Mouse (Mus musculus): ENCODE measurements around the gene Fh1. TPM values are rescaled to one million over a fixed set of nuclear protein-coding genes. Genes with fewer than 3 reads are reported as not detected.

The Fh1 gene
- polyA plus RNA-seq, 1 experiment from 2014 or later: 151 TPM

DNA sequence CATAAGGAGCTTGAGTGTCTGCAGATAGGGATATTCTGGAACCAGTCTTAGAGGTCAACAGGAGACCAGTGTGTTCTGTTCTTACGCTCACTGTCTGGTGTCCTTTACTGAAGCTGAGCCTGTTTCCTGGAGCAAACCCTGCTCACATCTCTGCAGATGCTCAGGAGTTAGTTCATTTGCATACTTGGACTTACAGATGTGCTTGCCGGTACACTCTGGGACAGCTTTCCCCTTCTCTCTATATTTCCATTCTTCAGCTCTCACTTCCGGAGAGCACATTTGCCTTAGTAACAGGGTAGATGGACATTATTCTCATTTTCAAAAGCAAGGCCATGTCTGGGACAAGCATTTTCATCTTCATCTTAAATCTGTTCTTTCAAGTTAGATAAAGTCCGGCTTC, 23.2 kb upstream of the Fh1 start:
- no peak overlapping the region for H3K4me2 ChIP-seq (ENCODE audit: low read length)
- no peaks in the 10 kb centered on the region for H3K4me1 ChIP-seq (replicated peaks; ENCODE audit: control insufficient read depth, insufficient read depth, low read length)
- ATAC-seq (replicated peaks; ENCODE audit: low FRiP score, low TSS enrichment, low read depth): no peak
- H3K27me3 ChIP-seq (replicated peaks; ENCODE audit: control insufficient read depth, insufficient read depth, low read length): no peaks in the 10 kb centered on the region
- no peak overlapping the region for H3K4me3 ChIP-seq (ENCODE audit: low read depth, low read length)
- H3K9ac ChIP-seq (ENCODE audit: low read length): no peak overlapping the region
- no peaks in the 10 kb centered on the region for H3K36me3 ChIP-seq (ENCODE audit: control insufficient read depth, insufficient read depth, low read length)
- DNase-seq (ENCODE audit: low spot score): no peak
- H3K27ac ChIP-seq (ENCODE audit: low read depth): no peak overlapping the region
- H3K9me3 ChIP-seq (ENCODE audit: control insufficient read depth, low read length): no peaks in the 10 kb centered on the region
- 89% methylated on average over 4 of the region's 4 CpGs for WGBS

DNA sequence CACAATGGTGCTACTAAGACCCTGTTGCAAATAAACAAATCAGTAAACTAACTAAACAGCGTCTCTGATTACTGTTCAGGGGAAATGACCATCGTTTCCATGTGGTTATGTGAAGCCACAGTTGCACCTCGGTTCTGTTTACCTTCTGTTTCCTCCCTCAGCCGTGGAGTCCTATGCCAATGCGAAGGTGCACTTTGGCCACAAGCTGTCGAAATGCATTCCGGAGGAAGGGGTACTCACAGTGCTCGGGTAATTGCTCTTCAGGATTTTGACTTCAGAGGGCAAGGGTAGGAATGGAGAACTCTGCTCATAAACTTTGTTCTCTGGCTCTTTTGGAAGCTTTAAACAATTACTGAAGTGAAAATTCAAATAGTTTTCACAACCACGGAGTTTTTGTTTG, 21.5 kb upstream of the Fh1 start:
- ATAC-seq (replicated peaks; ENCODE audit: low FRiP score, low TSS enrichment, low read depth): no peak
- H3K9ac ChIP-seq (ENCODE audit: low read length): no peak overlapping the region

DNA sequence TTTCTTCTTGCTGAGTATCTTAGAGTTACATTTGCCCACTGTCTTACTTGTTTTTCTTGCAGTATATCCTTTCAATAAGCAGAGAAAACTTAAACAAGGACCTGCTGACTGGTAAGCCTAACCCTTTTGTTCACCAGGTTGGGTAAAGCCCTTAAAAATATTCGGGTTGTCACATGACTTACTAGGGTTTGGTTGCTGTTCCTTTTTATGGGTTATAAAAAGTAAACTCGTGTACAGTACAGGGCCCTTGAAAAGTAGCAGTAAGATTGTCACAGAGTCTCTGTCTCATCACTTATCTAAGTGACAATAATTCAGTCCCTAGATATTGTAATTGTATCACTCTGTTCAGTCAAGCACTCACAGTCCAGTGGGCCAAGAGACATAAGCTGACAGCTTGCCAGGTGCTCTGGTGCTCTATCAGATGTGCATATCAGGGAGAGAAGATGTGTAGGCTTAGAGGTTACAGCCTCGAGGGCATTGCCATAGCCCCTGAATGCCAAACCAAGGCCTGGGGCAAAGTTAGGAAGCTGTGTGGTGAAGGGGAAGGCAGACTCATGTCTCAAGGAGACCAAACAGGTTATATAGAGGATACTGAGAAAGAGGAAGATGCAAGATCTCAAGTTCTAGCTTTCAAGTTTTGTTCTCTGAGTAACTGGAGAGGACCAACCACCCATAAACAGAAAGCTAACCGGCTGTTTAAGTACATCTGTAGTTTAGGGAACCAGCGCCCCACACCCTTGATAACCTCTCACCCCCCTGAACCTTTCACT, 18.2 kb upstream of the Fh1 start:
- ATAC-seq (replicated peaks; ENCODE audit: low FRiP score, low TSS enrichment, low read depth): no peak
- H3K4me1 ChIP-seq (replicated peaks; ENCODE audit: control insufficient read depth, insufficient read depth, low read length): no peaks in the 10 kb centered on the region
- 69% methylated on average over 5 of the region's 5 CpGs for WGBS

More for the DNA sequence above, 21.5 kb upstream of the Fh1 start:
- no peaks in the 10 kb centered on the region for H3K27me3 ChIP-seq (replicated peaks; ENCODE audit: control insufficient read depth, insufficient read depth, low read length)
- 35% methylated on average over 9 of the region's 9 CpGs for WGBS
- no peak for DNase-seq (ENCODE audit: low spot score)
- H3K4me1 ChIP-seq (replicated peaks; ENCODE audit: control insufficient read depth, insufficient read depth, low read length): no peaks in the 10 kb centered on the region
- H3K36me3 ChIP-seq (ENCODE audit: control insufficient read depth, insufficient read depth, low read length): no peaks in the 10 kb centered on the region
- no peak overlapping the region for H3K27ac ChIP-seq (ENCODE audit: low read depth)
- no peak overlapping the region for H3K4me2 ChIP-seq (ENCODE audit: low read length)
- no peak overlapping the region for H3K4me3 ChIP-seq (ENCODE audit: low read depth, low read length)
- H3K9me3 ChIP-seq (ENCODE audit: control insufficient read depth, low read length): no peaks in the 10 kb centered on the region

DNA sequence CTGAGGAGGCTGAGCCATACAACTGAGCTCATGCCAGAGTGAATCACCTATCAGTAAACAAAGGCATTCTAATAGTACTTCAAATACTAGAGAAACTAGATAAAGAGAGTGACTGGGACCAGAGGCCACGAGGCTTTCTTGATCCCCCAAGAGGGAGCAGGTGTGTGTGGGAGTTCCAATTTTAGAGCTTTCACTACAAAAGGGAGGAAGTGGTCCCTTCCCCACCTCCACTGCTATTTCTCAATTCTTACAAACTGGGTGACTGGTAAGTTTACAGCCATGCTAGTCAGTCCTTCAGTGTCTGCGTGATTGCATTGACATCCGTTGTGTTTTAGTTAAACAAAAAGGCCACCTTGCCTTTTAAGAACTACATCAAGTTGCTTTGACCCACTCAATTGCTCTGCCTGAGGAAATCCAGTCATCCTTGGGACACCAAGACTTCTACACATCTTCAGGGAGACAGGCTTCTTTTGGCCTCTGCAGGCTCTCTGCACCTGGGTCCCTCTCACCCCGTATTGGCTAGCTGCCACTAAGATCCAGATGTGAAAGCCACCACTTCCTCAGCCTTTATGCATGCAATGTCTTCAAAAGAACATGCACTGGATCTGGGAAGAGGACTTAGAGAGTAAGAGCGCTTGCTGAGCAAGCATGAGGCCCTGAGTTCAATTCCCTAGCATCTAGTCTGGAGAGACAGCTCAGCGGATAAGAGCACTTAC, 15.2 kb upstream of the Fh1 start:
- Histone ChIP-seq H3K27me3 (replicated peaks; ENCODE audit: control insufficient read depth, insufficient read depth, low read length) (no peaks in the 10 kb centered on the region), H3K36me3 (ENCODE audit: control insufficient read depth, insufficient read depth, low read length) (no peaks in the 10 kb centered on the region), H3K27ac (ENCODE audit: low read depth) (no peak overlapping the region), H3K4me2 (ENCODE audit: low read length) (no peak overlapping the region), H3K9ac (ENCODE audit: low read length) (no peak overlapping the region), H3K4me3 (ENCODE audit: low read depth, low read length) (no peak overlapping the region), H3K9me3 (ENCODE audit: control insufficient read depth, low read length) (no peaks in the 10 kb centered on the region), H3K4me1 (replicated peaks; ENCODE audit: control insufficient read depth, insufficient read depth, low read length) (no peaks in the 10 kb centered on the region)
- WGBS: 77% methylated on average over 6 of the region's 6 CpGs
- DNase-seq (ENCODE audit: low spot score): no peak
- ATAC-seq (replicated peaks; ENCODE audit: low FRiP score, low TSS enrichment, low read depth): no peak

More for the DNA sequence above, 18.2 kb upstream of the Fh1 start:
- Histone ChIP-seq H3K27ac (ENCODE audit: low read depth) (no peak overlapping the region), H3K9ac (ENCODE audit: low read length) (no peak overlapping the region), H3K9me3 (ENCODE audit: control insufficient read depth, low read length) (no peaks in the 10 kb centered on the region), H3K27me3 (replicated peaks; ENCODE audit: control insufficient read depth, insufficient read depth, low read length) (no peaks in the 10 kb centered on the region), H3K36me3 (ENCODE audit: control insufficient read depth, insufficient read depth, low read length) (no peaks in the 10 kb centered on the region), H3K4me3 (ENCODE audit: low read depth, low read length) (no peak overlapping the region), H3K4me2 (ENCODE audit: low read length) (no peak overlapping the region)
- no peak for DNase-seq (ENCODE audit: low spot score)

DNA sequence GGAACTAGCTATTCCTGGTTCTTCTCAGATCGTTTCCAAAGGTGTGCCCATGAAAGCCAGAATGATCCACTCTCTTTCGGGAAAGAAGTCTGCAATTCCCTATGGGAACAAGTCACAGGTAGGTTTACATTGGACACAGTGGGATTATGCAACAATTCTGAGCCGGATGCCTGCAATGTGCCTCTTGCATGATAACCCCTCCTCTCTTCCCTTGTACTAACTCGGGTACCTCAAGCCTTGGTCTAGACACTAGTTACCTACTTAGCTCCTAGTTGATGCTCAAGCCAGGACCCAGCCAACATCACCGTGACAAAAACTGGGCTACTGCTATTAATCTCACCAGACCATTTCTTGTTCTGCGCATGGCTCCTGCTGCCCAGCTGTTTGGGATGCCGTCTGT, 13.6 kb upstream of the Fh1 start:
- Histone ChIP-seq H3K36me3 (ENCODE audit: control insufficient read depth, insufficient read depth, low read length) (no peaks in the 10 kb centered on the region), H3K27me3 (replicated peaks; ENCODE audit: control insufficient read depth, insufficient read depth, low read length) (no peaks in the 10 kb centered on the region), H3K27ac (ENCODE audit: low read depth) (no peak overlapping the region), H3K9me3 (ENCODE audit: control insufficient read depth, low read length) (no peaks in the 10 kb centered on the region), H3K4me3 (ENCODE audit: low read depth, low read length) (no peak overlapping the region), H3K4me2 (ENCODE audit: low read length) (no peak overlapping the region), H3K4me1 (replicated peaks; ENCODE audit: control insufficient read depth, insufficient read depth, low read length) (no peaks in the 10 kb centered on the region), H3K9ac (ENCODE audit: low read length) (no peak overlapping the region)
- ATAC-seq (replicated peaks; ENCODE audit: low FRiP score, low TSS enrichment, low read depth) (no peak), DNase-seq (ENCODE audit: low spot score) (no peak)
- WGBS: 84% methylated on average over 7 of the region's 7 CpGs

DNA sequence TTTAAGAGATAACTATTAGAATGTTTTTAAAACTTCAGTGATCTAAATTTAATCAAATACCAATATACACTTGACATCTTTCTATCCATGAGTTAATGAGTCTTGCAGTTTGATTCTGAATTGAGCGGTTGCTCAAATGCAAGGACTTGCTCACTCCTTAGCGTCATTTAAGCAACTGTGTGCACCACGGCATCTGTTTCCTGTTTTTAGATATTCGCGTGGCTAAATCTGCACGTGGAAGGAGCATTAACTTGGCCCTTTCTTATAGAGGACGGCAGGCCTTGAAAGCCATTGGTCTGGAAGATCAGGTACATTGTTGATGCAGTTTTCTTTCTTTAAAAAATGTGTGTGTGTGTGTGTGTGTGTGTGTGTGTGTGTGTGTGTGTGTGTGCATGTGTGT, 12.2 kb upstream of the Fh1 start:
- DNase-seq (ENCODE audit: low spot score) (no peak), ATAC-seq (replicated peaks; ENCODE audit: low FRiP score, low TSS enrichment, low read depth) (no peak)
- Histone ChIP-seq H3K27ac (ENCODE audit: low read depth) (no peak overlapping the region), H3K9me3 (ENCODE audit: control insufficient read depth, low read length) (no peaks in the 10 kb centered on the region), H3K4me2 (ENCODE audit: low read length) (no peak overlapping the region), H3K4me3 (ENCODE audit: low read depth, low read length) (no peak overlapping the region), H3K36me3 (ENCODE audit: control insufficient read depth, insufficient read depth, low read length) (no peaks in the 10 kb centered on the region), H3K4me1 (replicated peaks; ENCODE audit: control insufficient read depth, insufficient read depth, low read length) (no peaks in the 10 kb centered on the region), H3K9ac (ENCODE audit: low read length) (no peak overlapping the region), H3K27me3 (replicated peaks; ENCODE audit: control insufficient read depth, insufficient read depth, low read length) (no peaks in the 10 kb centered on the region)
- 80% methylated on average over 7 of the region's 7 CpGs for WGBS

DNA sequence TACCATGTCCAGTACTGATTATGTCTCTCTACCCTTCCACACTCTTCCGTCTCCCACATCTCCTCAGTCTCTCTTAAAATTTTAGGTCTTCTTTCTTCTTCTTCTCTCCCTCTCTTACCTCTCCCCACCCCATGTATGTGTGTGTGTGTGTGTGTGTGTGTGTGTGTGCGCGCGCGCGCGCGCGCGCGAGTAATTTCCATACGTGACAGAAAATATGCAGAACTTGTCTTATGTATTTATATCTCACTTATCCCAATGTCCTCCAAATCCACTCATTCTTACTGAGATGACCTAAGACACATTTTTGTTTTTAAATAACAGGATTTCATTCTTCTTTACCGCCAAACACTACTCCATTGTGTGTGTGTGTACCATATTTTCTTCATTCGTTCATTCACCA, 7.0 kb upstream of the Fh1 start:
- Histone ChIP-seq H3K36me3 (ENCODE audit: control insufficient read depth, insufficient read depth, low read length) (no peaks in the 10 kb centered on the region), H3K9me3 (ENCODE audit: control insufficient read depth, low read length) (no peaks in the 10 kb centered on the region), H3K27me3 (replicated peaks; ENCODE audit: control insufficient read depth, insufficient read depth, low read length) (no peaks in the 10 kb centered on the region), H3K4me1 (replicated peaks; ENCODE audit: control insufficient read depth, insufficient read depth, low read length) (no peaks in the 10 kb centered on the region), H3K4me3 (ENCODE audit: low read depth, low read length) (no peak overlapping the region), H3K27ac (ENCODE audit: low read depth) (no peak overlapping the region), H3K9ac (ENCODE audit: low read length) (no peak overlapping the region), H3K4me2 (ENCODE audit: low read length) (no peak overlapping the region)
- no peak for DNase-seq (ENCODE audit: low spot score)
- no peak for ATAC-seq (replicated peaks; ENCODE audit: low FRiP score, low TSS enrichment, low read depth)
- WGBS: 95% methylated on average over 14 of the region's 14 CpGs

DNA sequence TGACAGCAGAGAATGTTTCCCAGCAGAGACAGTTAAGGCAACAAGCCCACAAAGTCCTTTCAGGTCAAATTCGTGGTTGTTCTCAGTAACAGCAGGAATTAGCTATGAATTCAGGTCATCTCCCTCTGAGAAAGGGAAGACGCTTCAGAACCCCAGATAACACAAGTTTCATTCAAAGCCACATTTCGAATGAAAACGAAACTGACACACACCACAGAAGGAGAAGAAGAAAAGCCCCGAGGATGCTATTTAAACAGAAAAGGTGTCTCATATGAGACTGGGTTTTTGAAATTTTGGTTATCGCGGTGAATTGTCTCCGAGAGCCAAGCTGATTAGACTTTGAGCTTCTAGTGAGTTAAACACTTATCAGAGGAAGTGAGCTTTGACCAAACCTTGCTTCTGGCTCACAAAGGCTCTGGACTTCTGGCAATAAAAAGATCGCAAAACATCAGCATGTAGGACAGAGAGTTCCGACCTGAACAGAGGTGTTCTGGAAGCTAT, 6.3 kb upstream of the Fh1 start:
- Histone ChIP-seq H3K9ac (ENCODE audit: low read length) (no peak overlapping the region), H3K4me1 (replicated peaks; ENCODE audit: control insufficient read depth, insufficient read depth, low read length) (no peaks in the 10 kb centered on the region), H3K36me3 (ENCODE audit: control insufficient read depth, insufficient read depth, low read length) (no peaks in the 10 kb centered on the region), H3K27me3 (replicated peaks; ENCODE audit: control insufficient read depth, insufficient read depth, low read length) (no peaks in the 10 kb centered on the region), H3K4me3 (ENCODE audit: low read depth, low read length) (no peak overlapping the region), H3K9me3 (ENCODE audit: control insufficient read depth, low read length) (no peaks in the 10 kb centered on the region), H3K27ac (ENCODE audit: low read depth) (no peak overlapping the region), H3K4me2 (ENCODE audit: low read length) (no peak overlapping the region)
- 70% methylated on average over 10 of the region's 10 CpGs for WGBS
- ATAC-seq (replicated peaks; ENCODE audit: low FRiP score, low TSS enrichment, low read depth) (no peak), DNase-seq (ENCODE audit: low spot score) (no peak)

Data from intestine, embryonic 14.5 days (tissue).